Mouse (Mus musculus): ENCODE results near the gene Dlk2. TPM values are rescaled to one million over a fixed set of nuclear protein-coding genes. Genes with fewer than 3 reads are reported as not detected.

The Dlk2 gene
- polyA plus RNA-seq, 1 experiment from 2014 or later = 0.54 TPM

DNA sequence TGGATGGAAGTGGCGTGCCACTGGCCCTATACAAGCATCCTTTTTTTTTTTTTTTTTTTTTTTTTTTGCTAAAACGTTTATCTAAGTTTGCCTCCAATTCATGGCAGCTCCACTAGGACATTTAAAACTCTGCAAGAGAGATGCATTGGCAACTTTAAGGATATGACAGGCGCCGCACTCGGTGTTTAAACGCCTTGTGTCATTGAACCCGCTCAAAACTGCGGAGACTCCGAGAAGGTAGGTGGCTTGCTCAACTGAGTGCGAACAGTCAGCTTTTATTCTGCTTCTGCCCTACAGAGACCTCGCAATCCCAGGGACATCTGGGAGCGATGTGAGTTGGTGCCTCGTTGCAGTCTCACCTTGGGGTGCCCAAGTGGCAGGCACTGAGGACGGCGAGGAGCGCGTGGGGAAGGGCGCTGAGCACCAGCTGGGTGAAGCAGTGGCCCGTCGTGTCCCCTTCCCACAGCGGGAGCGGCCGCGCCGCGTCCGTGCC is 30.2 kb downstream of the Dlk2 start:
- 0 out of 2 replicates have a peak, but pooled peaks cover 7% of the 10 kb centered on the region for H3K4me1 ChIP-seq (ENCODE audit: control insufficient read depth, insufficient read depth, low read length)
- H3K36me3 ChIP-seq (ENCODE audit: control insufficient read depth, insufficient read depth, low read length) = no peaks in the 10 kb centered on the region
- peak; percentile 67 for ATAC-seq
- H3K4me2 ChIP-seq (ENCODE audit: low read depth, low read length) = peak overlapping the region; percentile 88
- WGBS = 3% methylated on average over 27 of the region's 27 CpGs
- peak overlapping the region; percentile 84 for H3K4me3 ChIP-seq (ENCODE audit: low read length)
- H3K27ac ChIP-seq (ENCODE audit: low read length) = peak overlapping the region; percentile 94
- no peaks in the 10 kb centered on the region for H3K27me3 ChIP-seq (replicated peaks; ENCODE audit: control insufficient read depth, insufficient read depth, low read length)
- H3K9ac ChIP-seq (ENCODE audit: low read depth, low read length) = peak overlapping the region; percentile 93
- H3K9me3 ChIP-seq (ENCODE audit: control insufficient read depth, low read length) = no peaks in the 10 kb centered on the region

DNA sequence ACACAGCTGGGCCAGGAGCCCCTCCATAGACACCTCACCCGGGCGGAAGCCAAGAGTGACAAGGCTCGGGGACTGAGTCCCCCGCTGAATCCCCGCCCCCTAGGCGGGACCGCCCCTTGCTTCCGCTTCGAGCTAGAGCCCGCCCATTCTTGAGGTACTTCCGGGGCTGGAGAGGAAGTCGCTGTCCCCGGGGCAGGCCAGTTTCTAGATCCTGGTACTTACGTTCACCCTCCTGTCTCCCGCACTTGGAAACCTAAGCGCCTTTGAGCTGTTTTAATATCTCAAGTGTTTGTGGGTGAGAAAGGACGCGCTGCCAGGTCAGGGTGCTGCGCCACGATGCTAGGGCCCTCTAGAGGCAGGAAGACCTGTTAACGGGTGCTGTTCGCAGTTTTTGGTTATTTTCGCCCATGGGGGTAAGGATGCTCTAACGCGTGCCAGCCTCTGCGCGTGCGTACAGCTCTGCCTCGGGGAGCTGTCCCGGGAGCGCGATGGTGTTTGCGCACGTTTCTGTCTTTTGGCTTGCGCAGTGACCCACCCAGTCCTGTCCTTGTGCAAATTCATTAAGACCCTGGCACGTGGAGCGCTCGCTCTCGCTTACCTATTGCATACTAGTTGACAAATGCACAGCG is 30.8 kb downstream of the Dlk2 start, which contains the start of gene Abcc10:
Gene Abcc10 (minus strand): TSS at position 447 of the 629 bp plus-strand sequence.
- peak within 1 kb of the TSS; percentile 93 for H3K9ac ChIP-seq (ENCODE audit: low read depth, low read length)
- no peaks in the 10 kb centered on the region for H3K36me3 ChIP-seq (ENCODE audit: control insufficient read depth, insufficient read depth, low read length)
- no peaks in the 10 kb centered on the region for H3K9me3 ChIP-seq (ENCODE audit: control insufficient read depth, low read length)
- ATAC-seq = peak; percentile 99
- H3K4me2 ChIP-seq (ENCODE audit: low read depth, low read length) = peak within 1 kb of the TSS; percentile 88
- H3K4me1 ChIP-seq (ENCODE audit: control insufficient read depth, insufficient read depth, low read length) = 0 out of 2 replicates have a peak, but pooled peaks cover 7% of the 10 kb centered on the region
- H3K27ac ChIP-seq (ENCODE audit: low read length) = peak within 1 kb of the TSS; percentile 94
- H3K4me3 ChIP-seq (ENCODE audit: low read length) = peak within 1 kb of the TSS; percentile 84
- WGBS = under 1% methylated on average over 40 of the region's 40 CpGs
- H3K27me3 ChIP-seq (replicated peaks; ENCODE audit: control insufficient read depth, insufficient read depth, low read length) = no peaks in the 10 kb centered on the region

GRCm38 (mm10) chr17:46328723-46329122 is 31.5 kb downstream of the Dlk2 start:
- Histone ChIP-seq H3K36me3 (ENCODE audit: control insufficient read depth, insufficient read depth, low read length) (no peaks in the 10 kb centered on the region), H3K4me3 (ENCODE audit: low read length) (peak overlapping the region; percentile 84; the same call in 1 of the 2 replicates)

DNA sequence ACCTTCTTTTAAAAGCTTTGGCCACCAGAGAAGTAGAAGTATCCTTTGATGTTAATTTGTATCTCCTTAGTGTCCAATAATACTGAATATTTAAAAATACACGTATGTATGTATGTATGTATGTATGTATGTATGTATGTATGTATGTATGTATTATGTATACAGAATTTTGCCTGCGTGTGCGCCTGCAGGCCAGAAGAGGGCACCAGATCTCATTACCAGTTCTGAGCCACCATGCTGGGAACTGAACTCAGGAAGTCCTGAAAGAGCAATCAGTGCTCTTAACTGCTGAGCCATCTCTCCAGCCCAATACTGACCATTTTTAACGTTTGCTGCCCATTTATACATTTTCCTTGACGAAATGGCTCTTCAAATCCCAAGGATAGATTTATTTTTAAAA is 39.3 kb downstream of the Dlk2 start:
- no peak for ATAC-seq
- Histone ChIP-seq H3K27me3 (replicated peaks; ENCODE audit: control insufficient read depth, insufficient read depth, low read length) (no peaks in the 10 kb centered on the region), H3K9ac (ENCODE audit: low read depth, low read length) (no peak overlapping the region), H3K4me1 (ENCODE audit: control insufficient read depth, insufficient read depth, low read length) (no peaks in the 10 kb centered on the region), H3K9me3 (ENCODE audit: control insufficient read depth, low read length) (no peaks in the 10 kb centered on the region), H3K36me3 (ENCODE audit: control insufficient read depth, insufficient read depth, low read length) (no peaks in the 10 kb centered on the region), H3K27ac (ENCODE audit: low read length) (no peak overlapping the region), H3K4me2 (ENCODE audit: low read depth, low read length) (no peak overlapping the region), H3K4me3 (ENCODE audit: low read length) (no peak overlapping the region)
- 28% methylated on average over 5 of the region's 5 CpGs for WGBS

More at GRCm38 (mm10) chr17:46328723-46329122, 31.5 kb downstream of the Dlk2 start:
- Histone ChIP-seq H3K27ac (ENCODE audit: low read length) (no peak overlapping the region), H3K9ac (ENCODE audit: low read depth, low read length) (no peak overlapping the region), H3K9me3 (ENCODE audit: control insufficient read depth, low read length) (no peaks in the 10 kb centered on the region), H3K4me1 (ENCODE audit: control insufficient read depth, insufficient read depth, low read length) (0 out of 2 replicates have a peak, but pooled peaks cover 7% of the 10 kb centered on the region), H3K4me2 (ENCODE audit: low read depth, low read length) (peak overlapping the region; percentile 88), H3K27me3 (replicated peaks; ENCODE audit: control insufficient read depth, insufficient read depth, low read length) (no peaks in the 10 kb centered on the region)
- 64% methylated on average over 6 of the region's 6 CpGs for whole genome bisulfite sequencing
- ATAC-seq = no peak

DNA sequence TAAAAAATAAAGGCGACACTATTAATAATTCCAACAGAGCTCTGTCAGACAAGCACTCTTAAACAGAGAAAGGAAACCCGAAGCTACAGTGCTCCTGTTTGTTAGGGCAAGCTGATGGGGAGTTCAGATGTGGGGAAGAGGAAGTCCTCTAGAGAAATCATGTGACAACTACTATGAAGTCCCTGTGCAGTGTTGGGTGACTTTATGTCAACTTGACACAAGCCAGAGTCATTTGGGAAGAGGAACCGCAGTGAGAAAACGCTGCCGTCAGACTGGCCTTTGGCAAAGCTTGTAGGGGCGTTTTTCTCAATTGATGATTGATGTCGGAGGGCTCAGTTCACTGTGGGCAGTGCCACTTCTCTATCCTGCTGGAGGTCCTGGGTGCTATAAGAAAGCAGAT is 44.0 kb downstream of the Dlk2 start:
- no peaks in the 10 kb centered on the region for H3K36me3 ChIP-seq (ENCODE audit: control insufficient read depth, insufficient read depth, low read length)

GRCm38 (mm10) chr17:46351026-46351700 is 53.9 kb downstream of the Dlk2 start:
- H3K9me3 ChIP-seq (ENCODE audit: control insufficient read depth, low read length) = no peaks in the 10 kb centered on the region
- WGBS = 86% methylated on average over 8 of the region's 8 CpGs
- no peaks in the 10 kb centered on the region for H3K27me3 ChIP-seq (replicated peaks; ENCODE audit: control insufficient read depth, insufficient read depth, low read length)
- no peaks in the 10 kb centered on the region for H3K36me3 ChIP-seq (ENCODE audit: control insufficient read depth, insufficient read depth, low read length)
- H3K27ac ChIP-seq (ENCODE audit: low read length) = no peak overlapping the region
- no peak overlapping the region for H3K4me3 ChIP-seq (ENCODE audit: low read length)
- H3K4me1 ChIP-seq (ENCODE audit: control insufficient read depth, insufficient read depth, low read length) = no peaks in the 10 kb centered on the region
- no peak overlapping the region for H3K9ac ChIP-seq (ENCODE audit: low read depth, low read length)
- ATAC-seq = no peak
- no peak overlapping the region for H3K4me2 ChIP-seq (ENCODE audit: low read depth, low read length)

More for the DNA sequence above, 44.0 kb downstream of the Dlk2 start:
- Histone ChIP-seq H3K9me3 (ENCODE audit: control insufficient read depth, low read length) (peaks cover 9% of the 10 kb centered on the region; the same call in 1 of the 2 replicates), H3K27ac (ENCODE audit: low read length) (no peak overlapping the region), H3K4me1 (ENCODE audit: control insufficient read depth, insufficient read depth, low read length) (no peaks in the 10 kb centered on the region), H3K9ac (ENCODE audit: low read depth, low read length) (no peak overlapping the region), H3K4me3 (ENCODE audit: low read length) (no peak overlapping the region), H3K27me3 (replicated peaks; ENCODE audit: control insufficient read depth, insufficient read depth, low read length) (no peaks in the 10 kb centered on the region), H3K4me2 (ENCODE audit: low read depth, low read length) (no peak overlapping the region)
- no peak for ATAC-seq
- WGBS = 67% methylated on average over 7 of the region's 7 CpGs

Other genes starting within 250 kb of the Dlk2 start
- gene Mrps18a, start 186.4 kb upstream of the Dlk2 start, polyA plus RNA-seq (2015; fragmentation: Nextera tagmentation; extraction: Ambion mirVana) = 159 and 164 TPM in 2 replicates
- 6.4 and 8.8 TPM in 2 replicates for gene Rsph9, start 153.2 kb upstream of the Dlk2 start, polyA plus RNA-seq (2015; fragmentation: Nextera tagmentation; extraction: Ambion mirVana)
- gene Mad2l1bp, start 143.9 kb upstream of the Dlk2 start, polyA plus RNA-seq (2015; fragmentation: Nextera tagmentation; extraction: Ambion mirVana) = 35.4 and 37.1 TPM in 2 replicates
- 25.3 and 29.2 TPM in 2 replicates for gene Gtpbp2, start 136.4 kb upstream of the Dlk2 start, polyA plus RNA-seq (2015; fragmentation: Nextera tagmentation; extraction: Ambion mirVana)
- 9.9 and 11.1 TPM in 2 replicates for gene Polh, start 94.8 kb upstream of the Dlk2 start, polyA plus RNA-seq (2015; fragmentation: Nextera tagmentation; extraction: Ambion mirVana)
- gene Xpo5, start 94.6 kb upstream of the Dlk2 start, polyA plus RNA-seq (2015; fragmentation: Nextera tagmentation; extraction: Ambion mirVana) = 24.8 and 26.7 TPM in 2 replicates
- 64.5 and 69.5 TPM in 2 replicates for gene Polr1c, start 49.4 kb upstream of the Dlk2 start, polyA plus RNA-seq (2015; fragmentation: Nextera tagmentation; extraction: Ambion mirVana)
- 122 and 123 TPM in 2 replicates for gene Yipf3, start 49.3 kb upstream of the Dlk2 start, polyA plus RNA-seq (2015; fragmentation: Nextera tagmentation; extraction: Ambion mirVana)
- 0.43 and 0.75 TPM in 2 replicates for gene Lrrc73, start 43.9 kb upstream of the Dlk2 start, polyA plus RNA-seq (2015; fragmentation: Nextera tagmentation; extraction: Ambion mirVana)
- gene Tjap1, start 14.4 kb upstream of the Dlk2 start, polyA plus RNA-seq (2015; fragmentation: Nextera tagmentation; extraction: Ambion mirVana) = 27.0 and 29.6 TPM in 2 replicates
- gene Abcc10, start 30.9 kb downstream of the Dlk2 start, polyA plus RNA-seq (2015; fragmentation: Nextera tagmentation; extraction: Ambion mirVana) = 7.9 and 9.0 TPM in 2 replicates
- gene Zfp318, start 86.3 kb downstream of the Dlk2 start, polyA plus RNA-seq (2015; fragmentation: Nextera tagmentation; extraction: Ambion mirVana) = 2.3 and 2.8 TPM in 2 replicates
- 0.16 and 0.35 TPM in 2 replicates for gene Crip3, start 131.5 kb downstream of the Dlk2 start, polyA plus RNA-seq (2015; fragmentation: Nextera tagmentation; extraction: Ambion mirVana)
- gene Slc22a7, start 141.0 kb downstream of the Dlk2 start, polyA plus RNA-seq (2015; fragmentation: Nextera tagmentation; extraction: Ambion mirVana) = not detected in 2 replicates
- 0.15 and 0.16 TPM in 2 replicates for gene Ttbk1, start 190.3 kb downstream of the Dlk2 start, polyA plus RNA-seq (2015; fragmentation: Nextera tagmentation; extraction: Ambion mirVana)
- gene Dnph1, start 199.3 kb downstream of the Dlk2 start, polyA plus RNA-seq (2015; fragmentation: Nextera tagmentation; extraction: Ambion mirVana) = 40.4 and 45.1 TPM in 2 replicates
- 2.8 and 3.0 TPM in 2 replicates for gene Cul9, start 249.0 kb downstream of the Dlk2 start, polyA plus RNA-seq (2015; fragmentation: Nextera tagmentation; extraction: Ambion mirVana)